Mouse (Mus musculus): ENCODE measurements around the gene Rarg. TPM values are rescaled to one million over a fixed set of nuclear protein-coding genes. Genes with fewer than 3 reads are reported as not detected.

Gene Rarg
- 27.7 TPM for total RNA-seq (2023)

GRCm38 (mm10) chr15:102257202-102258075 lies at the start of gene Rarg:
TSS of gene Rarg (minus strand) at chr15:102257517.

GRCm38 (mm10) chr15:102295633-102296367 lies 38.5 kb upstream of the Rarg start, which contains the start of gene Espl1:
TSS of gene Espl1 (plus strand) at chr15:102296266.

DNA sequence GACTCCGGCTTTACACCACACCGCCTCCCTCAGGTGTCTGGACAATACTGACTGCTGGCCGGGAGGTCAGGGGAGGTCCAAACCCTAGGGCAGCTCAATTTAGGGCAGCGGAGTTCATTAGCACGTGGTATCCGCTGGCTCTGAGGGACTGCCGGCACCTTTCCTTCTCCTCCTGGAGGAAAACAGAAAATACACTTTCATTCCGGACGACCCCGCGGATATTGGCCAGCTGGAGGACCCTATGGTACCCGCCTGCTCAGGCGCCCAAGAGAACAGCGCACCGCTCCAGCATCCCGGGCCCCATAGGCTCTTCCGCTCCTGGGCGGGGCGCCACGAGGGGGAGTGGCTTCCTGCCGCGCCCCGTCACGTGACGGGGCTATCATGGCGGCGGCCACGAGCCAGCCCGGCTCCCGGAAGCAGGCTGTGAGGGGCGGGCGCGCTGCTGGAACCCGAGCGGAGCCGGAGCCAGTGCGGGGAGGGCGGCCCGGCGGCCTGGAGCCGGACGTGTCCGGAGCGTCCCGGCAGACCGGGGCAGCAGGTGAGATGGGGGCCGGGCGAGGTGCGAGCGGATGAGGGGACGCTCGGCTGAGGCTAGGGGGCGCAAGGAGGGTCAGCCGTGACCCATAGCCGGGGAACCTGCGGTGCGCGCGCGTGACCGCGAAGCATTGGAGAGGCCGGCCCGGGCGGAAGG lies 21.9 kb upstream of the Rarg start, which contains the start of gene Mfsd5:
Gene Mfsd5 (plus strand): TSS at position 363 of the 691 bp plus-strand sequence.

DNA sequence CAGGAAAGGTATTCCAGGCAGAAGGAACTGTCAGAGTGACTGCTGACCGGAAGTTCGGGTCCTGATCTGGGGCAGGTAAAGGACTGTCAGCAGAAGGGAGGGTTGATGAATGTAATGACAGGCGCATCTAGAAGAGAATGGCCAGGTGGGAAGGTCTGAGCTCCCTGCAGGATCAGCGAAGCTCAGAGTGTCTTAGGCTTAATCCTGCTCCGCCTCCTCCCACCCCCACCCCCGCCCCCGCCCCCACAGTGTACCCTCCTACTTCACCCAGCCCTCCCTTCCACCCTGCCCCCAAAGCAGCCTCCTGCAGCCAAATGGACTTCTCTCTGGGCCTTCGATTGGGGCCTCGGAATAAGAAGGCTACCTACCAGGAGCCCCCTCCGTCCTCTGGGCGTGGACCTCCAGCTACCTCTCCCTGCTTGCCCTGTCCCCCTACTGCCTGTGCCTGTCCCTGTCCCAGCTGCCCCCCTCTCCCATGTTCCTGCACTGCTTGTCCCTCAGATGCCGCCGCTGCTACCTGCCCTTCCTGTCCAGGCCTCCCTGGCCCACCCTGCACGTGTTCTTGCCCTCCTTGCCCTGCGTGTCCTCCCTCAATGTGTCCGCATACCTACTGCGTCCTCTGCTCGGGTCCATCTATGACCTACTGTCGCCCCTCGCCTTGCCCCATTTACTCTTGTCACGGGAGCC lies 13.1 kb upstream of the Rarg start, which contains the start of gene Gm9918:
Gene Gm9918 (plus strand): TSS at position 290 of the 687 bp plus-strand sequence.

DNA sequence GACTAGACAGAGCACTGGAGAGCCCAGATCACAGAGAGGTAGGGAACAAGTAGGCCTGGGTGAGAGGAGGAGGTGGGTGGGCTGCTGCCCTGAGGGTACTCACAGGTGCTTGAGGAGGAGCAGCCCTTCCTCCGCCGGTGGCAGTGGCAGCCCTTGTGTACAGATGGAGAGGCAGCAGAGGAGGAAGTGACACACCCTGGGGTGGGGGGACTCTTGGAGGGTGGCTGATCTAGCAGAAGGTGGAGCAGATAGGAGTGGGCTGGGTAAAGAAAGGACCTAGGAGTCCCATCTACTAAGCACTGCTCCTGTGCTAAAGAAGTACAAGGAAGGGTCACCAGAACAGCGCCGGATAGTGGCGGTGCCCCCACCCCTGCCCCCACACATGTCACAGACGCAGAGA lies 25.6 kb downstream of the Rarg start, which contains the start of gene Itgb7:
Gene Itgb7 (minus strand): TSS at position 197 of the 400 bp plus-strand sequence.

DNA sequence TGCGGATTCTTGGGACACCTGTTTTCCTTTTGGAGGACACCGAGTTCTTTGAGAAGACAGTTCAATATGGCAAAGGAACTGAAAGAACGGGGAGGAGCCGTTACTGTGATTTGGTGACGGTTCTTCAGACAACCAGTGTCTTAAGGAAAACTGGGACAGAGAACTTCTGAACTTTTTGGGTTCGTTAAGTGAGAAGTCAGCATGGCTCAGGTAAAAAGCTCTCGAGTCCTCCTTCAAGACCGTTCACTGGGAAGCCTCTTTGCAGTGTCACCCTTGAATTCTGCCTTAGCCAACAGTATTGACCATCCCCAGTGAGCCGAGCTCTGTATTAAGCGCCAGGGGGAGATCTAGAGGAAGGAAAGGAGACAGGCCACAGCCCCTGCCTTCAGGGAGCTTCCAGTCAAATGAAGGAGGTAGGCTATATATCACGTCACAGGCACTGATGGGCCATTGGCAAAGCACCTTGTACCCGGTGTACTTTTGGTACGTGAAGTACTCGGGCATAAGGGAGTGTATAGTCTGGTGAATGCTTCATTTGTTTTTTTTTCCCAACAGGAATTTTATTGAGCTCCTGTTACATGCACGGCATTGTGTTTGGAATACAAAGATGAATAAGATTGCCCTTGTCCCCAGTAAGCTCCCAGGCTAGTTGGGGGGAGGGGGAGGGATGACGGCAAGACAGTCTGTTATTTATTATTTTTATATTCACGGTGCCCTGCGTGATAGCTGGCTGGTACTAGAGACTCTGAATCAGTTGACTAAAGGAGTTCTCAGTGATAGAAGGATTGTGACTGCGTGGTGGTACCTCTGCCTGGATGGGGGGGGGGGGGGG lies 52.4 kb downstream of the Rarg start, which contains the start of gene Csad:
Gene Csad (minus strand): TSS at position 51 of the 832 bp plus-strand sequence.

DNA sequence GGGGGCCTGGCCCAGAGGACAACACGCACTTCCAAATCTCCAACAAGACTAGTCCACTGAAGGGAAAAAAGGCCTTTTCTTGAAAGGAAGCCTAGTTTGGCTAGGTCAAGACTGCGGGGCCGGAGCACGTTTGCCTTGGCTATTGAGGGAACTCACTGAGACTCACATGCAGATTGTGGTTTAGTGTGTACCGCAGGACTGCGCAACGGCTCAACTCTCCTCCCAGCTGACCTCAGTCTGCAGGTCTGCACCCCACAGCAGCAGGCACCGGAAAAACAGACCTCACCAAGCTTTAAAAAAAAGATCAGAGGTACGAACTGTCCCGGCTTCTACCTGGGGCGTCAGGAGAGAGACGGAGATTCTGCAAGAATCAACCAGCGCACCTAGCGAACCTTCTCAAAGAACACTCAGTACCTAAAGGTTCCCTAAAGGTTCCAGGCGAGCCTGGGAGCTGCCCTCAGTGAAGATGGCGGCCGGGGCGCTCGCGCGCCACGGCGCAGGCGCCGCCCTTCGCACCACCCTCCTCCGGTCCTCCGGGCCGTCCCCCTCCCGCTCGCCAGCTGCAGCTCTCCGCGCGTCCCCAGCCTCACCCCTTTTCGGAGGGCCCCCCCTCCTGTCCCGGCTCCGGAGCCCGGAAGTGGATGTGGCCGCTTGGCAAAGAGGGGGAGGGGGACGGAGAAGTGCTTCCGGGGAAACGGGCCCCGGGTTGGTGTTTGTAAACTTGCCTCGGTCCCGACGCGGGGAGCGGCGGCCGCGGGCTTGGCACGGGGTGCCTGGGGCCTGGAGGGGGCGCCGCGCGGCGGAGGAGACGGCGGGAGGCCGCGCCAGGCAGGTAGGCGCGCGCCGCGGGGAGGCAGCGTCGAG lies 54.1 kb downstream of the Rarg start, which contains the start of gene Zfp740:
Gene Zfp740 (plus strand): TSS at position 279 of the 864 bp plus-strand sequence.

Other genes with a start within 250 kb of the Rarg start
- gene Krt18, start 229.3 kb downstream of the Rarg start, total RNA-seq (2023): 1.6 TPM
- 252 TPM for gene Eif4b, start 183.7 kb downstream of the Rarg start, total RNA-seq (2023)
- gene Tns2, start 157.1 kb downstream of the Rarg start, total RNA-seq (2023): 1.5 TPM
- gene Spryd3, start 121.3 kb downstream of the Rarg start, total RNA-seq (2023): 30.4 TPM
- 7.7 TPM for gene Igfbp6, start 113.2 kb downstream of the Rarg start, total RNA-seq (2023)
- 1.1 TPM for gene Soat2, start 107.0 kb downstream of the Rarg start, total RNA-seq (2023)
- gene Zfp740, start 54.3 kb downstream of the Rarg start, total RNA-seq (2023): 113 TPM
- gene Csad, start 52.8 kb downstream of the Rarg start, total RNA-seq (2023): 24.6 TPM
- 694 TPM for gene Itgb7, start 25.6 kb downstream of the Rarg start, total RNA-seq (2023)
- gene Gm9918, start 13.0 kb upstream of the Rarg start, total RNA-seq (2023): not detected
- gene Mfsd5, start 21.9 kb upstream of the Rarg start, total RNA-seq (2023): 28.6 TPM
- 0.71 TPM for gene Espl1, start 38.7 kb upstream of the Rarg start, total RNA-seq (2023)
- gene Pfdn5, start 68.6 kb upstream of the Rarg start, total RNA-seq (2023): 522 TPM
- 78.3 TPM for gene Myg1, start 74.2 kb upstream of the Rarg start, total RNA-seq (2023)
- 45.9 TPM for gene Aaas, start 93.3 kb upstream of the Rarg start, total RNA-seq (2023)
- not detected for gene Sp7, start 109.7 kb upstream of the Rarg start, total RNA-seq (2023)
- 133 TPM for gene Sp1, start 148.6 kb upstream of the Rarg start, total RNA-seq (2023)
- gene Amhr2, start 187.8 kb upstream of the Rarg start, total RNA-seq (2023): 0.74 TPM
- gene Prr13, start 201.5 kb upstream of the Rarg start, total RNA-seq (2023): 45.7 TPM
- gene Pcbp2, start 213.0 kb upstream of the Rarg start, total RNA-seq (2023): 825 TPM
- 25.0 TPM for gene Gm10337, start 246.2 kb upstream of the Rarg start, total RNA-seq (2023)

All from CD4-positive naive resting alpha-beta T cell, adult 57 days (primary cell).